ENCODE assay signal across 9 mouse cellular contexts in the genomic region with DNA sequence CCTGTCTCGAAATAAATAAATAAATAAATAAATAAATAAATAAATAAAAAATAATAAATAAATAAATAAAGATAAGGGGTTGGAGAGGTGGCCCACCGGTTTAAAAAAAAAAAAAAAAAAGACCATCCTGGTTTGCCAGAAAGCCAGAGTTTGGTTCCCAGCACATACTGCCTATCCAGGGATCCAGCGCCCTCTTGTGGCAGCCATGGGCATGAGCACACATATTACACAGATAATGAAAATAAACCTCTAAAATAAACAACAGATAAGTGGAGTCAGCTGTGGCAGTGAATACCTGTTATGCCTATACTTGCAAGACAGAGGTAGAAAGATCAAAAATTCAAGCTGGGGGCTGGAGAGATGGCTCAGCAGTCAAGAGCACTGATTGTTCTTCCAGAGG. TPM values are rescaled to one million over a fixed set of nuclear protein-coding genes. Genes with fewer than 3 reads are reported as not detected.
DNase-seq lines count a peak whose midpoint lies in the region; ATAC-seq and TF ChIP-seq lines count a peak whose summit lies in the region.
"Had no signal": no experiment of that assay in that cellular context is flagged by ENCODE, and none has a peak within 500 bp of the region (broad histone marks: within the 10 kb centered on the region; RNA-seq: fewer than 3 reads in every experiment).

No protein-coding gene starts in this region.

- no peaks in the 10 kb centered on the region for H3K9me3 ChIP-seq in intestine, embryonic 14.5 days (ENCODE audit: control insufficient read depth, low read length)
- H3K9me3 ChIP-seq in intestine, embryonic 15.5 days: no peaks in the 10 kb centered on the region
- no peaks in the 10 kb centered on the region for H3K9me3 ChIP-seq in embryonic facial prominence, embryonic 15.5 days (replicated peaks)

- no peak for ATAC-seq in intestine, embryonic 14.5 days (replicated peaks; ENCODE audit: low FRiP score, low TSS enrichment, low read depth)
- ATAC-seq in intestine, embryonic 15.5 days: no peak
- no peak for ATAC-seq in embryonic facial prominence, embryonic 15.5 days (ENCODE audit: insufficient number of reproducible peaks, low FRiP score, low TSS enrichment, low read depth)

- H3ac ChIP-seq in C2C12 (ENCODE audit: control insufficient read depth, insufficient read length, low read depth): no peak overlapping the region

- peaks cover 21% of the 10 kb centered on the region for H3K79me2 ChIP-seq in C2C12 (ENCODE audit: control insufficient read depth, insufficient read depth)

- DNase-seq in intestine, embryonic 14.5 days (ENCODE audit: low spot score): peak; percentile 65
- DNase-seq in NIH3T3 (ENCODE audit: low read depth): peak; percentile 80
- DNase-seq in lung, postnatal 36 days: peak; percentile 80
- no peak for DNase-seq in right cerebral cortex, postnatal 25 days
- no peak for DNase-seq in frontal cortex, postnatal 14 days (ENCODE audit: low spot score in 2 of 2)

- WGBS in intestine, embryonic 14.5 days: 44% methylated on average over 3 of the region's 3 CpGs
- 30% methylated on average over 3 of the region's 3 CpGs for WGBS in intestine, embryonic 15.5 days
- 42% methylated on average over 3 of the region's 3 CpGs for WGBS in embryonic facial prominence, embryonic 15.5 days

- H3K4me3 ChIP-seq in intestine, embryonic 14.5 days (ENCODE audit: low read depth, low read length): no peak overlapping the region
- H3K4me3 ChIP-seq in intestine, embryonic 15.5 days (replicated peaks): no peak overlapping the region
- H3K4me3 ChIP-seq in C2C12 (ENCODE audit: insufficient read depth, poor library complexity, severe bottlenecking): no peak overlapping the region
- no peak overlapping the region for H3K4me3 ChIP-seq in embryonic facial prominence, embryonic 15.5 days (replicated peaks)
- H3K4me3 ChIP-seq: heart, embryonic 13.5 days had no signal

- H3K4me1 ChIP-seq in intestine, embryonic 14.5 days (replicated peaks; ENCODE audit: control insufficient read depth, insufficient read depth, low read length): peaks cover 28% of the 10 kb centered on the region
- H3K4me1 ChIP-seq in intestine, embryonic 15.5 days (replicated peaks): peaks cover 17% of the 10 kb centered on the region
- H3K4me1 ChIP-seq in embryonic facial prominence, embryonic 15.5 days: peaks cover 63% of the 10 kb centered on the region

- H3K27me3 ChIP-seq in intestine, embryonic 14.5 days (replicated peaks; ENCODE audit: control insufficient read depth, insufficient read depth, low read length): no peaks in the 10 kb centered on the region
- no peaks in the 10 kb centered on the region for H3K27me3 ChIP-seq in intestine, embryonic 15.5 days (replicated peaks)
- no peaks in the 10 kb centered on the region for H3K27me3 ChIP-seq in C2C12 (ENCODE audit: control insufficient read depth, insufficient read depth, insufficient read length)
- no peaks in the 10 kb centered on the region for H3K27me3 ChIP-seq in embryonic facial prominence, embryonic 15.5 days

- no peak overlapping the region for H3K27ac ChIP-seq in intestine, embryonic 14.5 days (ENCODE audit: low read depth)
- no peak overlapping the region for H3K27ac ChIP-seq in intestine, embryonic 15.5 days
- H3K27ac ChIP-seq in embryonic facial prominence, embryonic 15.5 days (replicated peaks): peak overlapping the region; percentile 65; the same call in 1 of the 2 replicates

- peaks cover 15% of the 10 kb centered on the region for H3K79me3 ChIP-seq in C2C12 (ENCODE audit: low read depth)

- no peak overlapping the region for H3K9ac ChIP-seq in intestine, embryonic 14.5 days (ENCODE audit: low read length)
- no peak overlapping the region for H3K9ac ChIP-seq in intestine, embryonic 15.5 days
- H3K9ac ChIP-seq in embryonic facial prominence, embryonic 15.5 days: no peak overlapping the region
- H3K9ac ChIP-seq: heart, embryonic 13.5 days had no signal

- peak; percentile 34 for TF ChIP-seq CTCF in C2C12 (IDR thresholded peaks at IDR 0.05; ENCODE audit: control insufficient read depth, insufficient read depth, insufficient read length)

- H3K4me2 ChIP-seq in intestine, embryonic 14.5 days (ENCODE audit: low read length): no peak overlapping the region
- no peak overlapping the region for H3K4me2 ChIP-seq in intestine, embryonic 15.5 days (replicated peaks)
- H3K4me2 ChIP-seq in embryonic facial prominence, embryonic 15.5 days (replicated peaks): no peak overlapping the region
- H3K4me2 ChIP-seq: heart, embryonic 13.5 days had no signal

- H3K36me3 ChIP-seq in intestine, embryonic 14.5 days (ENCODE audit: control insufficient read depth, insufficient read depth, low read length): no peaks in the 10 kb centered on the region; the same call in 1 of the 2 replicates
- H3K36me3 ChIP-seq in intestine, embryonic 15.5 days: no peaks in the 10 kb centered on the region
- H3K36me3 ChIP-seq in C2C12 (ENCODE audit: control insufficient read depth, insufficient read depth): peaks cover 14% of the 10 kb centered on the region
- H3K36me3 ChIP-seq in embryonic facial prominence, embryonic 15.5 days: no peaks in the 10 kb centered on the region

TF ChIP-seq in C2C12, 6 proteins besides CTCF, POLR2A, EP300 and RAD21:
- TF ChIP-seq MYOD1 (IDR thresholded peaks at IDR 0.05; ENCODE audit: control insufficient read depth, insufficient read length, low read depth): no peak
- no peak for TF ChIP-seq MYOG (IDR thresholded peaks at IDR 0.05; ENCODE audit: control insufficient read depth, extremely low read depth, insufficient read length)
- no peak for TF ChIP-seq USF1 (IDR thresholded peaks at IDR 0.05; ENCODE audit: low read depth)
- TF ChIP-seq FOSL1 (IDR thresholded peaks at IDR 0.05; ENCODE audit: insufficient read depth, low read length, poor library complexity, severe bottlenecking): no peak
- no peak for TF ChIP-seq CEBPB (IDR thresholded peaks at IDR 0.05; ENCODE audit: low read depth)
- no peak for TF ChIP-seq MAX (IDR thresholded peaks at IDR 0.05)

RNA-seq across cellular contexts. Expression of gene Id3, which starts 6.4 kb away (rescaled TPM):
- polyA plus RNA-seq in intestine, embryonic 14.5 days (2014; fragmentation: Nextera tagmentation; extraction: Ambion mirVana): 325 and 351 TPM in 2 replicates
- 269 and 285 TPM in 2 replicates for polyA plus RNA-seq in intestine, embryonic 15.5 days (2015; fragmentation: Nextera tagmentation; extraction: Ambion mirVana)
- polyA plus RNA-seq in C2C12 (2012; fragmentation: generic; extraction: Trizol): 780 TPM
- 432 and 441 TPM in 2 replicates for polyA plus RNA-seq in embryonic facial prominence, embryonic 15.5 days (2015; fragmentation: Nextera tagmentation; extraction: Ambion mirVana)

RNA-seq across cellular contexts. Expression of gene E2f2, which starts 22.5 kb away (rescaled TPM):
- polyA plus RNA-seq in intestine, embryonic 14.5 days (2014; fragmentation: Nextera tagmentation; extraction: Ambion mirVana): 4.1 and 5.0 TPM in 2 replicates
- 8.1 and 9.8 TPM in 2 replicates for polyA plus RNA-seq in intestine, embryonic 15.5 days (2015; fragmentation: Nextera tagmentation; extraction: Ambion mirVana)
- polyA plus RNA-seq in C2C12 (2012; fragmentation: generic; extraction: Trizol): 11.5 TPM
- polyA plus RNA-seq in embryonic facial prominence, embryonic 15.5 days (2015; fragmentation: Nextera tagmentation; extraction: Ambion mirVana): 10.1 and 12.5 TPM in 2 replicates

RNA-seq across cellular contexts. Expression of gene Asap3, which starts 56.4 kb away (rescaled TPM):
- polyA plus RNA-seq in intestine, embryonic 14.5 days (2014; fragmentation: Nextera tagmentation; extraction: Ambion mirVana): 4.6 and 4.9 TPM in 2 replicates
- 4.6 and 5.4 TPM in 2 replicates for polyA plus RNA-seq in intestine, embryonic 15.5 days (2015; fragmentation: Nextera tagmentation; extraction: Ambion mirVana)
- polyA plus RNA-seq in C2C12 (2012; fragmentation: generic; extraction: Trizol): 3.8 TPM
- polyA plus RNA-seq in embryonic facial prominence, embryonic 15.5 days (2015; fragmentation: Nextera tagmentation; extraction: Ambion mirVana): 13.3 and 14.1 TPM in 2 replicates

Comparison
In these comparisons a context has a peak if more than half of its experiments do, and no peak if none do; other contexts are left out.
1. DNase-seq: peak in intestine, embryonic 14.5 days (single experiment), NIH3T3 (single experiment) and lung, postnatal 36 days (single experiment); none in right cerebral cortex, postnatal 25 days (single experiment) and frontal cortex, postnatal 14 days (0 of 2).